ENCODE assay signal across 10 mouse cellular contexts in genomic region chr7:45477003-45477402, GRCm38 (mm10). TPM values are rescaled to one million over a fixed set of nuclear protein-coding genes. Genes with fewer than 3 reads are reported as not detected.
A peak's percentile ranks its signal among the peaks of the same experiment; 100 is the strongest.
DNase-seq lines count a peak whose midpoint lies in the region; ATAC-seq and TF ChIP-seq lines count a peak whose summit lies in the region.
"Had no signal": no experiment of that assay in that cellular context is flagged by ENCODE, and none has a peak within 500 bp of the region (broad histone marks: within the 10 kb centered on the region; RNA-seq: fewer than 3 reads in every experiment).

No protein-coding gene starts in this region.

- peaks cover 9% of the 10 kb centered on the region; the same call in 1 of the 2 replicates for H3K4me1 ChIP-seq in liver, embryonic 11.5 days (replicated peaks; ENCODE audit: control insufficient read depth, insufficient read depth, low read length)
- H3K4me1 ChIP-seq in lung, adult 2 months (ENCODE audit: control insufficient read depth, insufficient read depth, low read length), result no peaks in the 10 kb centered on the region
- H3K4me1 ChIP-seq: heart, embryonic 15.5 days had no signal

- 18% methylated on average over 3 of the region's 3 CpGs for WGBS in liver, embryonic 11.5 days
- WGBS in lung, adult 2 months, result 1% methylated on average over 3 of the region's 3 CpGs

- peak; percentile 64 for DNase-seq in cerebellum, adult 11-12 months
- no peak for DNase-seq in cerebellum, adult 11 months
- DNase-seq in liver, result peak; percentile 68
- DNase-seq in liver, embryonic 11.5 days (ENCODE audit: low spot score), result no peak
- DNase-seq in brain, adult 2 months (ENCODE audit: low read depth, low spot score), result peak; percentile 88
- peak; percentile 57 to 60 for DNase-seq in heart, postnatal 36 days
- DNase-seq in lung, adult 2 months, result peak; percentile 58
- peak; percentile 48 for DNase-seq in right cerebral cortex, postnatal 4 days

- H3K36me3 ChIP-seq in liver, embryonic 11.5 days (ENCODE audit: control insufficient read depth, insufficient read depth, low read length), result no peaks in the 10 kb centered on the region
- H3K36me3 ChIP-seq: heart, embryonic 15.5 days had no signal

- peak; percentile 65 for TF ChIP-seq CTCF in lung, adult 2 months (IDR thresholded peaks at IDR 0.05; ENCODE audit: insufficient read depth, low read length)

- no peak for ATAC-seq in liver, embryonic 11.5 days (replicated peaks; ENCODE audit: low FRiP score)

- no peak overlapping the region for H3K27ac ChIP-seq in liver, embryonic 11.5 days (ENCODE audit: low read depth, low read length)
- H3K27ac ChIP-seq: heart, embryonic 15.5 days had no signal

- H3K9ac ChIP-seq in liver, embryonic 11.5 days (ENCODE audit: low read depth, low read length), result no peak overlapping the region
- H3K9ac ChIP-seq: heart, embryonic 15.5 days had no signal

- H3K27me3 ChIP-seq in liver, embryonic 11.5 days (replicated peaks; ENCODE audit: control insufficient read depth, insufficient read depth, low read length), result no peaks in the 10 kb centered on the region
- H3K27me3 ChIP-seq: heart, embryonic 15.5 days had no signal

- H3K4me2 ChIP-seq in liver, embryonic 11.5 days, result no peak overlapping the region
- H3K4me2 ChIP-seq: heart, embryonic 15.5 days had no signal

- intact Hi-C loops in heart, postnatal 36 days (cut with DNase I), result loop anchor here (1.0 to 2.0 kb wide), 2 partner anchors 50 to 84 kb away; partner anchors contain the start of genes Plekha4 and Ppp1r15a

- no peak for TF ChIP-seq POLR2A in lung, adult 2 months (IDR thresholded peaks at IDR 0.05; ENCODE audit: borderline replicate concordance, extremely low read depth, low read depth, low read length)

- H3K9me3 ChIP-seq in liver, embryonic 11.5 days (ENCODE audit: control insufficient read depth, low read length), result no peaks in the 10 kb centered on the region
- H3K9me3 ChIP-seq: heart, embryonic 15.5 days had no signal

- no peak overlapping the region for H3K4me3 ChIP-seq in liver, embryonic 11.5 days (ENCODE audit: low read depth, low read length)
- H3K4me3 ChIP-seq in lung, adult 2 months (replicated peaks; ENCODE audit: extremely low read depth, low read depth, low read length), result no peak overlapping the region
- H3K4me3 ChIP-seq: heart, embryonic 15.5 days had no signal

RNA-seq across cellular contexts. Expression of gene Tulp2, which starts 4.7 kb away (rescaled TPM):
- 2.3 and 3.2 TPM in 2 replicates for polyA plus RNA-seq in liver, embryonic 11.5 days (2014; fragmentation: Nextera tagmentation; extraction: Ambion mirVana)
- total RNA-seq in heart, postnatal 36 days (2021), result under 1 TPM in 1 of 2 experiments, not detected in 1; 0.16 TPM
- polyA plus RNA-seq in lung, adult 2 months (2012; rRNA removed), result 0.11 and 0.17 TPM in 2 replicates

RNA-seq across cellular contexts. Expression of gene Gm45808, which starts 9.6 kb away (rescaled TPM):
- not detected in 2 replicates for polyA plus RNA-seq in liver, embryonic 11.5 days (2014; fragmentation: Nextera tagmentation; extraction: Ambion mirVana)
- 1 to 10 TPM; 5.4 to 5.8 TPM for total RNA-seq in heart, postnatal 36 days (2021)
- polyA plus RNA-seq in lung, adult 2 months (2012; rRNA removed), result not detected in 2 replicates
- polyA plus RNA-seq: heart, embryonic 15.5 days; stomach, embryonic 14.5 days had no signal

RNA-seq across cellular contexts. Expression of gene Bax, which starts 10.3 kb away (rescaled TPM):
- 190 and 212 TPM in 2 replicates for polyA plus RNA-seq in liver, embryonic 11.5 days (2014; fragmentation: Nextera tagmentation; extraction: Ambion mirVana)
- total RNA-seq in heart, postnatal 36 days (2021), result 10 to 100 TPM; 26.9 to 28.5 TPM
- 117 and 128 TPM in 2 replicates for polyA plus RNA-seq in lung, adult 2 months (2012; rRNA removed)

RNA-seq across cellular contexts. Expression of gene Dhdh, which starts 11.6 kb away (rescaled TPM):
- 4.9 and 5.8 TPM in 2 replicates for polyA plus RNA-seq in liver, embryonic 11.5 days (2014; fragmentation: Nextera tagmentation; extraction: Ambion mirVana)
- total RNA-seq in heart, postnatal 36 days (2021), result 1 to 10 TPM; 7.6 to 7.7 TPM
- 4.4 and 5.4 TPM in 2 replicates for polyA plus RNA-seq in lung, adult 2 months (2012; rRNA removed)

RNA-seq across cellular contexts. Expression of gene Ftl1, which starts 17.3 kb away (rescaled TPM):
- polyA plus RNA-seq in liver, embryonic 11.5 days (2014; fragmentation: Nextera tagmentation; extraction: Ambion mirVana), result 6,297 and 6,318 TPM in 2 replicates
- 100 to 1,000 TPM; 246 to 262 TPM for total RNA-seq in heart, postnatal 36 days (2021)
- 2,878 and 3,367 TPM in 2 replicates for polyA plus RNA-seq in lung, adult 2 months (2012; rRNA removed)

Comparison
In these comparisons a context has a peak if more than half of its experiments do, and no peak if none do; other contexts are left out.
1. DNase-seq: peak in cerebellum, adult 11-12 months (single experiment), liver (single experiment), brain, adult 2 months (single experiment), heart, postnatal 36 days (2 of 2), lung, adult 2 months (single experiment) and right cerebral cortex, postnatal 4 days (single experiment); none in cerebellum, adult 11 months (single experiment) and liver, embryonic 11.5 days (single experiment).